In the genomic region with DNA sequence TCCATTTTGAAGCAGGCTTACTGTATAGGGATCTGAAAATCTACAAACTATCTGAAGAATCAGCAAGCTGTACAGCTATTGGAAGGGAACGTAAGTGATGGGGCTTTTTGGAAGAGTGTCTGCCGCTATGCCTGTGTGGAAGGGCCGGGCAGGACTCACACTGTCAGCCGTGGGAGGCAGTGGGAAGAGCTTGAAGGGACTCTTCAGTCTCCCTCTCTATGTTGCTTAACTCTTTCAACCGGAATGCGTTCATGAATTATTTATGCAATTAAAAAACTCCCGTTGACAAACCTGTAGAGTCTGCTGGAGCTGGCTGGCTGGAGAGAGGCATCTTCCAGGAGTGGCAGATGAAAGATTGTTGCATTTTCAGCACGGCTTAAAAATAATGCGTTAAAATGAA, we compare ENCODE assay signal across 14 mouse cellular contexts.
DNase-seq lines count a peak whose midpoint lies in the region; ATAC-seq lines count a peak whose summit lies in the region.
"Had no signal": no experiment of that assay in that cellular context is flagged by ENCODE, and none has a peak within 500 bp of the region (broad histone marks: within the 10 kb centered on the region; RNA-seq: fewer than 3 reads in every experiment).

No protein-coding gene starts in this region.

- no peak overlapping the region for H3K4me2 ChIP-seq in embryonic facial prominence, embryonic 11.5 days (ENCODE audit: low read depth, low read length)
- H3K4me2 ChIP-seq in midbrain, embryonic 13.5 days (replicated peaks) = no peak overlapping the region
- no peak overlapping the region for H3K4me2 ChIP-seq in forebrain, embryonic 15.5 days (replicated peaks)
- H3K4me2 ChIP-seq: heart, embryonic 12.5 days; kidney, embryonic 15.5 days had no signal

- intact Hi-C loops in heart, postnatal 10 days (cut with DNase I) = no loop called here

- 51% methylated on average over 9 of the region's 9 CpGs for WGBS in embryonic facial prominence, embryonic 11.5 days
- WGBS in embryonic facial prominence, embryonic 10.5 days = 58% methylated on average over 9 of the region's 9 CpGs
- WGBS in midbrain, embryonic 13.5 days = 47% methylated on average over 9 of the region's 9 CpGs
- WGBS in midbrain, embryonic 10.5 days = 72% methylated on average over 9 of the region's 9 CpGs
- WGBS in forebrain, embryonic 15.5 days = 11% methylated on average over 9 of the region's 9 CpGs

- H3K27ac ChIP-seq in embryonic facial prominence, embryonic 11.5 days (replicated peaks; ENCODE audit: low read depth, low read length) = no peak overlapping the region
- H3K27ac ChIP-seq in embryonic facial prominence, embryonic 10.5 days (replicated peaks) = no peak overlapping the region
- no peak overlapping the region for H3K27ac ChIP-seq in midbrain, embryonic 13.5 days
- no peak overlapping the region for H3K27ac ChIP-seq in midbrain, embryonic 10.5 days (replicated peaks)
- H3K27ac ChIP-seq in forebrain, embryonic 15.5 days (replicated peaks) = no peak overlapping the region
- H3K27ac ChIP-seq: kidney, embryonic 15.5 days had no signal

- no peak for DNase-seq in embryonic facial prominence, embryonic 11.5 days (ENCODE audit: low spot score)
- no peak for DNase-seq in embryonic facial prominence, embryonic 10.5 days (ENCODE audit: low spot score)
- DNase-seq in midbrain, embryonic 10.5 days (ENCODE audit: low spot score) = no peak
- DNase-seq in retina, embryonic 14.5 days (ENCODE audit: low spot score) = peak; percentile 21
- no peak for DNase-seq in heart, postnatal 10 days
- DNase-seq in adrenal gland, postnatal 14 days = no peak
- DNase-seq: adrenal gland, postnatal 25 days; gastrocnemius, postnatal 25 days had no signal

- H3K27me3 ChIP-seq in embryonic facial prominence, embryonic 11.5 days (ENCODE audit: control insufficient read depth, insufficient read depth, low read length) = no peaks in the 10 kb centered on the region
- H3K27me3 ChIP-seq in embryonic facial prominence, embryonic 10.5 days (replicated peaks; ENCODE audit: low read depth, poor library complexity, severe bottlenecking) = no peaks in the 10 kb centered on the region
- H3K27me3 ChIP-seq in midbrain, embryonic 13.5 days = peaks cover 13% of the 10 kb centered on the region; the same call in 1 of the 2 replicates
- no peaks in the 10 kb centered on the region for H3K27me3 ChIP-seq in midbrain, embryonic 10.5 days (ENCODE audit: low read depth, poor library complexity, severe bottlenecking)
- peaks cover 4% of the 10 kb centered on the region; the same call in 1 of the 2 replicates for H3K27me3 ChIP-seq in forebrain, embryonic 15.5 days
- H3K27me3 ChIP-seq: kidney, embryonic 15.5 days; Patski had no signal

- no peaks in the 10 kb centered on the region for H3K9me3 ChIP-seq in embryonic facial prominence, embryonic 11.5 days (replicated peaks; ENCODE audit: control insufficient read depth, low read length)
- H3K9me3 ChIP-seq in embryonic facial prominence, embryonic 10.5 days = peaks cover 7% of the 10 kb centered on the region; the same call in 1 of the 2 replicates
- H3K9me3 ChIP-seq in midbrain, embryonic 13.5 days = no peaks in the 10 kb centered on the region
- H3K9me3 ChIP-seq in midbrain, embryonic 10.5 days (replicated peaks) = no peaks in the 10 kb centered on the region; the same call in none of the 2 replicates
- no peaks in the 10 kb centered on the region for H3K9me3 ChIP-seq in forebrain, embryonic 15.5 days
- H3K9me3 ChIP-seq: kidney, embryonic 15.5 days had no signal

- no peak overlapping the region for H3K9ac ChIP-seq in embryonic facial prominence, embryonic 11.5 days (replicated peaks; ENCODE audit: low read length)
- no peak overlapping the region for H3K9ac ChIP-seq in midbrain, embryonic 13.5 days (replicated peaks)
- no peak overlapping the region for H3K9ac ChIP-seq in forebrain, embryonic 15.5 days (replicated peaks)
- H3K9ac ChIP-seq: heart, embryonic 12.5 days; kidney, embryonic 15.5 days had no signal

- ATAC-seq in embryonic facial prominence, embryonic 11.5 days (replicated peaks; ENCODE audit: insufficient number of reproducible peaks, low FRiP score, low TSS enrichment, low read depth) = 0 out of 2 replicates have a peak, but pooled peaks have one; percentile 52
- peak; percentile 57; the same call in 1 of the 2 replicates for ATAC-seq in midbrain, embryonic 13.5 days
- ATAC-seq in forebrain, embryonic 15.5 days (replicated peaks) = peak; percentile 48
- ATAC-seq: lung, postnatal 0 days; Patski had no signal

- no peaks in the 10 kb centered on the region for H3K4me1 ChIP-seq in embryonic facial prominence, embryonic 11.5 days (ENCODE audit: control insufficient read depth, insufficient read depth, low read length)
- H3K4me1 ChIP-seq in embryonic facial prominence, embryonic 10.5 days = peaks cover 10% of the 10 kb centered on the region; the same call in 1 of the 2 replicates
- peaks cover 8% of the 10 kb centered on the region for H3K4me1 ChIP-seq in midbrain, embryonic 13.5 days (replicated peaks)
- peaks cover 15% of the 10 kb centered on the region for H3K4me1 ChIP-seq in midbrain, embryonic 10.5 days
- peaks cover 11% of the 10 kb centered on the region; the same call in 1 of the 2 replicates for H3K4me1 ChIP-seq in forebrain, embryonic 15.5 days

- H3K4me3 ChIP-seq in embryonic facial prominence, embryonic 11.5 days (ENCODE audit: low read depth, low read length) = no peak overlapping the region
- no peak overlapping the region for H3K4me3 ChIP-seq in embryonic facial prominence, embryonic 10.5 days
- H3K4me3 ChIP-seq in midbrain, embryonic 13.5 days (replicated peaks) = no peak overlapping the region
- H3K4me3 ChIP-seq in midbrain, embryonic 10.5 days = no peak overlapping the region
- no peak overlapping the region for H3K4me3 ChIP-seq in forebrain, embryonic 15.5 days
- H3K4me3 ChIP-seq: heart, embryonic 12.5 days; kidney, embryonic 15.5 days had no signal

- H3K36me3 ChIP-seq in embryonic facial prominence, embryonic 11.5 days (replicated peaks; ENCODE audit: control insufficient read depth, insufficient read depth, low read depth, low read length) = no peaks in the 10 kb centered on the region
- no peaks in the 10 kb centered on the region for H3K36me3 ChIP-seq in embryonic facial prominence, embryonic 10.5 days (replicated peaks)
- no peaks in the 10 kb centered on the region for H3K36me3 ChIP-seq in midbrain, embryonic 13.5 days
- no peaks in the 10 kb centered on the region for H3K36me3 ChIP-seq in midbrain, embryonic 10.5 days
- H3K36me3 ChIP-seq in forebrain, embryonic 15.5 days = no peaks in the 10 kb centered on the region
- H3K36me3 ChIP-seq: heart, embryonic 12.5 days; kidney, embryonic 15.5 days had no signal
